Mouse (Mus musculus) stomach, postnatal 0 days (tissue): ENCODE results near the gene Olfr725. TPM values are rescaled to one million over a fixed set of nuclear protein-coding genes. Genes with fewer than 3 reads are reported as not detected.

Experiments
- ATAC-seq: fragments of 200-750 bp; cut with Nextera tagmentation; 2 replicates; pipeline ENCODE4 v1.8.0; 2017; ENCODE audit not compliant: low FRiP score, low TSS enrichment
- DNase-seq: peaks from one replicate; pipeline ENCODE4 v3.0.0-alpha.2; 2016; ENCODE audit warnings: low spot score
- H3K27ac ChIP-seq: fragments of 300-500 bp; sonication (generic); replicated peaks from 2 replicates; pipeline ENCODE4 v1.5.1; 2014; ENCODE audit warnings: mild to moderate bottlenecking, control low read depth
- H3K27me3 ChIP-seq: fragments of 300-500 bp; sonication (generic); 2 replicates; pipeline ENCODE4 v1.6.1; 2014; ENCODE audit warnings: low read length; ENCODE audit not compliant: control insufficient read depth, insufficient read depth
- H3K36me3 ChIP-seq: fragments of 300-500 bp; sonication (generic); 2 replicates; pipeline ENCODE4 v1.6.1; 2014; ENCODE audit warnings: low read length, mixed read lengths; ENCODE audit not compliant: control insufficient read depth, insufficient read depth
- H3K4me1 ChIP-seq: fragments of 300-500 bp; sonication (generic); replicated peaks from 2 replicates; pipeline ENCODE4 v1.6.1; 2014; ENCODE audit warnings: antibody characterized with exemption; ENCODE audit not compliant: control insufficient read depth, insufficient read depth
- H3K4me2 ChIP-seq: fragments of 300-500 bp; sonication (generic); replicated peaks from 2 replicates; pipeline ENCODE4 v1.6.1; 2014; ENCODE audit warnings: low read depth, mild to moderate bottlenecking, control low read depth, moderate library complexity
- H3K4me3 ChIP-seq: fragments of 300-500 bp; sonication (generic); 2 replicates; pipeline ENCODE4 v1.5.1; 2014; ENCODE audit warnings: low read depth, low read length, control low read depth
- H3K9ac ChIP-seq: fragments of 300-500 bp; sonication (generic); 2 replicates; pipeline ENCODE4 v1.6.1; 2014; ENCODE audit warnings: mild to moderate bottlenecking, low read length, control low read depth, mixed read lengths
- H3K9me3 ChIP-seq: fragments of 300-500 bp; sonication (generic); 2 replicates; pipeline ENCODE4 v1.6.1; 2016; ENCODE audit warnings: low read length; ENCODE audit not compliant: control insufficient read depth
- CTCF ChIP-seq: IDR thresholded peaks from 2 replicates; pipeline ENCODE4 v1.5.1; 2016; ENCODE audit warnings: antibody characterized with exemption, low read depth, mild to moderate bottlenecking, moderate library complexity
- EP300 ChIP-seq: optimal IDR thresholded peaks from 2 replicates; pipeline ENCODE3; 2016; ENCODE audit warnings: antibody characterized with exemption
- WGBS: fragments of 180-500 bp; shearing (Covaris S2); extraction: QIAGEN DNeasy Blood & Tissue Kit; methylation state at CpG from one replicate; pipeline ENCODE4 v1.1.7; 2014; 5-methylcytosine and 5-hydroxymethylcytosine counted together
- polyA plus RNA-seq: library from polyadenylated mRNA; unstranded; fragments of >200 nt; fragmentation: Nextera tagmentation; extraction: Ambion mirVana; gene quantifications from 2 replicates; pipeline ENCODE4 v1.2.1, GENCODE M21; 2015

Olfr725 gene
- polyA plus RNA-seq: not detected in 2 replicates

- no peaks in the 10 kb centered on the region for H3K27me3 ChIP-seq
- DNase-seq (no peak), ATAC-seq (no peak)
- no peak within 1 kb of the TSS for H3K4me2 ChIP-seq
- H3K4me1 ChIP-seq: no peaks in the 10 kb centered on the region
- H3K9ac ChIP-seq: no peak within 1 kb of the TSS
- TF ChIP-seq CTCF (no peak), EP300 (no peak)
- H3K36me3 ChIP-seq: no peaks in the 10 kb centered on the region
- H3K9me3 ChIP-seq: no peaks in the 10 kb centered on the region
- no peak within 1 kb of the TSS for H3K27ac ChIP-seq
- H3K4me3 ChIP-seq: no peak within 1 kb of the TSS
Observed at GRCm38 (mm10) chr14:50040275-50040674, at the start of gene Olfr725. TSS of gene Olfr725 (minus strand) at chr14:50040375.

DNA sequence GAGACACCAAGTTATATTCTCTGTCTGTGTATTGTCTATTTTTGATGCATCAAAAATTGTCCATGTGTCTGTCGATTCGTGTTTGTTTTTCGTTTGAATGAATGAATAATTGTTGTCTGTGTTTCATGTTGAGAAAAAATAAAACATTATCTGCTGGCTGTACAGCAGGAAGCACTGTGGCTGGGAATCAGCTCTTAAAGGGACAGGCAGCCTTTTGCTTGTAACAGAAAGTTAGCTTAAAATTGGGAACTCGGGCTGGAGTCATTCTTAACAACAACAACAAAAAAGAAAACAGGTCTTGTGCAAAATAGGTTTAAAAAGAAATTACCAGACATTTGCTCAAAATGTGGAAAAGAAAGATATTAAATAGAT is 22.5 kb upstream of the Olfr725 start:
- Histone ChIP-seq H3K36me3 (no peaks in the 10 kb centered on the region), H3K4me1 (no peaks in the 10 kb centered on the region), H3K27me3 (no peaks in the 10 kb centered on the region), H3K4me2 (peak overlapping the region; percentile 92), H3K9me3 (no peaks in the 10 kb centered on the region), H3K9ac (0 out of 2 replicates have a peak overlapping the region, but pooled peaks have one; percentile 54), H3K27ac (no peak overlapping the region), H3K4me3 (peak overlapping the region; percentile 65)
- peak; percentile 54; the same call in 1 of the 2 replicates for ATAC-seq
- under 1% methylated on average over 4 of the region's 4 CpGs for WGBS
- no peak for DNase-seq
- no peak for TF ChIP-seq EP300
- TF ChIP-seq CTCF: no peak

DNA sequence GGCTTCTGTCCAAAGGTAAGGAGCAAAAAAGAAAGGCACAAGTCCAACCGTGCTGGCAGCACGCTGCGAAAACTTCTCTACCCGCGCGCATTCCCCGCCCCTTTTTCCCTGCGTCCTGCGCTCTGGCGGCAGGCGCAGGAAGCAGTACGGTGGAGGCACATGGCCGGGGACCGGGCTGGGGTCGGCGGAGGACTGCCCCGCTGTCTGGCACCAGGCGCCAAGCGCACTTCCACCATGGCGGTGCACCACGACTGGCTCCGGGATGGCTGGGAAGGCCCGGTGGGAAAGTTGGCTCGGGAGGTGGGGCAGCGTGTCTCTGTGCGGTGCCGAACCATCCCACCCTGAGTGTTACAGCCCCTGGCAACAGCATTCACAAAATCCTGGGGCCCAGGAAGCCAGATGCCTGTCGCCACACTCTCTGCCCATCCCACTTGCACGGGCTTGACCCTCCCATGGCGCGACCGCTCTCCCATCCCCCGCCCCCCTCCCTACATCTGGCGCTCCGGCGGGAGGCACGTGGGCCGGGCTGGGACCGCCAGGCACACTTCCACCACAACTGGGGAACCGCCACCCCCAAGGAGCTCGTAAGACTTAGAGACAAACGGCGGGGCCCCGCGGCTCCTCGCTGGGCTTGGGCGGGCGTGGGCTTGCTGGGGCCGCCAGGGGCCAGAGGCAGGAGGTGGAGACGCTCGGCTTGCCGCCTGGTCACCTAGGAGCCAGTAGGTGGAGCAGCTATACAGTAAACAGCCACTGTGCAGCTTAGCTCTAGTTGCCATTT is 22.0 kb upstream of the Olfr725 start:
- 2% methylated on average over 47 of the region's 52 CpGs for WGBS
- TF ChIP-seq CTCF (peak; percentile 75), EP300 (no peak)

GRCm38 (mm10) chr14:50061590-50061954 is 21.4 kb upstream of the Olfr725 start:
- H3K9ac ChIP-seq: peak overlapping the region; percentile 54
- no peak for ATAC-seq
- H3K36me3 ChIP-seq: no peaks in the 10 kb centered on the region
- WGBS: 0% methylated on average over 11 of the region's 13 CpGs
- TF ChIP-seq CTCF: no peak
- TF ChIP-seq EP300: no peak
- H3K27me3 ChIP-seq: no peaks in the 10 kb centered on the region
- no peaks in the 10 kb centered on the region for H3K4me1 ChIP-seq
- H3K4me3 ChIP-seq: peak overlapping the region; percentile 65
- peak overlapping the region; percentile 92 for H3K4me2 ChIP-seq
- no peak overlapping the region for H3K27ac ChIP-seq
- no peaks in the 10 kb centered on the region for H3K9me3 ChIP-seq
- DNase-seq: no peak

More for the DNA sequence above, 22.0 kb upstream of the Olfr725 start:
- peak; percentile 74 for DNase-seq
- H3K4me1 ChIP-seq: no peaks in the 10 kb centered on the region
- H3K36me3 ChIP-seq: no peaks in the 10 kb centered on the region
- H3K4me3 ChIP-seq: peak overlapping the region; percentile 65
- peak overlapping the region; percentile 92 for H3K4me2 ChIP-seq
- no peaks in the 10 kb centered on the region for H3K27me3 ChIP-seq
- H3K9ac ChIP-seq: peak overlapping the region; percentile 54
- H3K27ac ChIP-seq: peak overlapping the region; percentile 71; the same call in 1 of the 2 replicates
- peak; percentile 96 for ATAC-seq
- H3K9me3 ChIP-seq: no peaks in the 10 kb centered on the region

DNA sequence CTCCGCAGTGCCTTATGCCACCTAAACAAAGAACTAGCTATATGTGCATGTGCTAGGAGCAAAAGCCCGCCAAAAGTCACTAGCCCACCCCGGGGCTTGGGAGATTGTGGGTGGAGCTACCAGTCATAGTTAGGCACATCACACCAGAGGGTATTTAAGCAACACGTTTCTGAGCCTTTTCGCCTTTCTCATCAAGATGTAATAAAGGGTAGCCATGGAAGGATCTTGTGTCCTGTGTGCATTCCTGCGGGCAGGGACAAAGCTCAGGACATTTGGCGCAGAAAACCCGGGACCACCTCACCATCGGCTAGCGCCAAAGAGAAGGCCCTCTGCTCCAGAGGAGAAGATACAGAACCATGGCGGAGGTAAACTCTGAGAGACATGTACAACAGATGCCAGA is 21.0 kb upstream of the Olfr725 start:
- Histone ChIP-seq H3K27me3 (no peaks in the 10 kb centered on the region), H3K36me3 (no peaks in the 10 kb centered on the region), H3K27ac (no peak overlapping the region), H3K9me3 (no peaks in the 10 kb centered on the region), H3K9ac (no peak overlapping the region), H3K4me1 (no peaks in the 10 kb centered on the region), H3K4me3 (peak overlapping the region; percentile 65), H3K4me2 (peak overlapping the region; percentile 92)
- no peak for TF ChIP-seq EP300
- DNase-seq (no peak), ATAC-seq (no peak)
- WGBS: 14% methylated on average over 11 of the region's 11 CpGs

DNA sequence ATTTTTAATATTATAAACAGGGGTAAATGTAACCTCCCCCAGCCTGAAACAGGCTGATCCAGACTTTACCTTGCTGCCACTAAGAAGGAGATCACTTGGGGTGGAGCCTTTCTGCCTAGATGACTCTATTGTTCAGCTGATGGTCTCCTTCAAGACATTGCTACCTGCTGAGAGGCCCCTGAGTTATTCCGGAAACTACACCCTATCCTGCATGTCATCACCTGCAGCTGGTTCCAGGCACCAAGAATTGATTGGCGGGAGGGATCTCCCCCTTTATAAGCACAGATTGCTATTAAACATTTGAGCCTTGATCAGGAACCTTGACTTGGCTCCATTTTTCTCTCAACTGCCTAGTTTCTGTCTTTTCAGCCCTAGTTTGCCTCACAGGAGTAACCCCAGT is 8.1 kb downstream of the Olfr725 start:
- DNase-seq (no peak), ATAC-seq (no peak)
- Histone ChIP-seq H3K9ac (no peak overlapping the region), H3K27me3 (no peaks in the 10 kb centered on the region), H3K9me3 (no peaks in the 10 kb centered on the region), H3K4me3 (no peak overlapping the region), H3K4me2 (no peak overlapping the region), H3K4me1 (no peaks in the 10 kb centered on the region), H3K36me3 (no peaks in the 10 kb centered on the region), H3K27ac (no peak overlapping the region)
- TF ChIP-seq EP300: no peak
- TF ChIP-seq CTCF: no peak
- WGBS: 74% methylated on average over 2 of the region's 2 CpGs
